Mouse (Mus musculus): ENCODE measurements around the gene Sec14l1.

Sec14l1 gene

GRCm38 (mm10) chr11:117159257-117159945 is 44.4 kb downstream of the Sec14l1 start:
- no peak for DNase-seq

GRCm38 (mm10) chr11:117159946-117160307 is 45.0 kb downstream of the Sec14l1 start:
- DNase-seq, result no peak

GRCm38 (mm10) chr11:117160791-117161190 is 45.8 kb downstream of the Sec14l1 start:
- DNase-seq, result no peak

- no peak for DNase-seq
Observed at GRCm38 (mm10) chr11:117161574-117161973, 46.6 kb downstream of the Sec14l1 start.

- DNase-seq, result no peak
Observed at GRCm38 (mm10) chr11:117163098-117163497, 48.1 kb downstream of the Sec14l1 start.

- DNase-seq, result no peak
Observed at GRCm38 (mm10) chr11:117163771-117164170, 48.8 kb downstream of the Sec14l1 start.

GRCm38 (mm10) chr11:117168278-117169087 is 53.5 kb downstream of the Sec14l1 start:
- DNase-seq, result no peak

GRCm38 (mm10) chr11:117169088-117169635 is 54.2 kb downstream of the Sec14l1 start:
- DNase-seq, result no peak

- DNase-seq, result no peak
Observed at GRCm38 (mm10) chr11:117169801-117170565, 55.0 kb downstream of the Sec14l1 start.

- peak in 1 of 2 experiments; percentile 22 for DNase-seq
Observed at GRCm38 (mm10) chr11:117174098-117174892, 59.3 kb downstream of the Sec14l1 start.

GRCm38 (mm10) chr11:117174924-117175323 is 60.0 kb downstream of the Sec14l1 start:
- DNase-seq, result peak in 1 of 2 experiments; percentile 13

GRCm38 (mm10) chr11:117175472-117175871 is 60.5 kb downstream of the Sec14l1 start:
- DNase-seq, result no peak

- peak; percentile 21 to 40 for DNase-seq
Observed at GRCm38 (mm10) chr11:117176304-117176703, 61.3 kb downstream of the Sec14l1 start.

- DNase-seq, result no peak
Observed at GRCm38 (mm10) chr11:117176900-117177299, 61.9 kb downstream of the Sec14l1 start.

GRCm38 (mm10) chr11:117177303-117177979 is 62.5 kb downstream of the Sec14l1 start:
- peak; percentile 87 to 94 for DNase-seq

GRCm38 (mm10) chr11:117179902-117180301 is 64.9 kb downstream of the Sec14l1 start:
- DNase-seq, result no peak

- DNase-seq, result no peak
Observed at GRCm38 (mm10) chr11:117182808-117183207, 67.8 kb downstream of the Sec14l1 start.

GRCm38 (mm10) chr11:117183299-117183698 is 68.3 kb downstream of the Sec14l1 start:
- no peak for DNase-seq

GRCm38 (mm10) chr11:117183841-117184240 is 68.9 kb downstream of the Sec14l1 start:
- DNase-seq, result no peak

GRCm38 (mm10) chr11:117185076-117185933 is 70.3 kb downstream of the Sec14l1 start:
- DNase-seq, result no peak

- DNase-seq, result no peak
Observed at GRCm38 (mm10) chr11:117191524-117191923, 76.6 kb downstream of the Sec14l1 start.

Data from kidney, adult 8-10 months (tissue).